Mouse (Mus musculus) kidney, adult 2 months (tissue): ENCODE results near the gene Ythdf2.

Experiments
- CTCF ChIP-seq: fragments of 200-500 bp; conservative IDR thresholded peaks from 2 replicates; pipeline ENCODE4 v1.5.1; 2011; ENCODE audit warnings: low read depth, mild to moderate bottlenecking, control low read depth, low read length, moderate library complexity, mixed read lengths; ENCODE audit not compliant: insufficient read depth, insufficient read length
- POLR2A ChIP-seq: fragments of 200-500 bp; IDR thresholded peaks from one replicate; pipeline ENCODE4 v1.6.1; 2011; ENCODE audit warnings: low read depth, low read length, control low read depth

DNA sequence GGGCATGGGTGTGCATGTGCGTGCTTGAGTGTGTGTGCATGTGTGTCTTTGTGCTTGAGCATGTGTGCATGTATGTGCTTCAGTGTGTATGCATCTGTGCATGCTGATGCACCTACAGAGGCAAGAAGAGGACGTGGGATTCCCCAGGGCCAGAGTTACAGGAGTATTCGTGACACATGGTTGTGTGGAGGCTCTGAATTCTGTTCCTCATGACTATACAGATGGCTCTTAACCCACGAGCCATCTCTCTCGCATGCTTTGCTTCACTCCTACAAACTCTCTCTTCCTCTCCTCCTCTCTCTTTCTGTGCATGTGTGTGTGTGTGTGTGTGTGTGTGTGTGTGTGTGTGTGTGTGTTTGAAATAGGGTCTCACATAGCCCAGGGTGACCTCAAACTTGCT lies 42.3 kb downstream of the Ythdf2 start:
- TF ChIP-seq CTCF, result no peak
- no peak for TF ChIP-seq POLR2A
